Mouse (Mus musculus): ENCODE measurements around the gene Olfr1324. TPM values are rescaled to one million over a fixed set of nuclear protein-coding genes. Genes with fewer than 3 reads are reported as not detected.
"Not testable (repeated sequence)": the region's sequence is repeated elsewhere in the genome, so short reads cannot be mapped to it uniquely, and the experiment has no call there.

Olfr1324 gene
- polyA plus RNA-seq (2015; fragmentation: Nextera tagmentation; extraction: Ambion mirVana) = not detected in 2 replicates

GRCm38 (mm10) chrX:50428398-50428797 is at the start of gene Olfr1324:
Olfr1324 (minus strand) TSS chrX:50428498.
- no peaks in the 10 kb centered on the region for H3K4me1 ChIP-seq (ENCODE audit: control insufficient read depth, insufficient read depth, low read depth, low read length)
- H3K9me3 ChIP-seq (ENCODE audit: control insufficient read depth, low read length) = no peaks in the 10 kb centered on the region
- H3K4me2 ChIP-seq (ENCODE audit: low read length) = no peak within 1 kb of the TSS
- 89% methylated on average over 1 of the region's 1 CpGs for WGBS
- ATAC-seq = no peak
- H3K9ac ChIP-seq (ENCODE audit: low read depth, low read length) = no peak within 1 kb of the TSS
- H3K27ac ChIP-seq (ENCODE audit: low read depth, low read length) = no peak within 1 kb of the TSS
- H3K4me3 ChIP-seq (ENCODE audit: low read length) = no peak within 1 kb of the TSS
- H3K36me3 ChIP-seq (ENCODE audit: control insufficient read depth, insufficient read depth, low read length) = no peaks in the 10 kb centered on the region
- H3K27me3 ChIP-seq (replicated peaks; ENCODE audit: control insufficient read depth, insufficient read depth, low read length) = no peaks in the 10 kb centered on the region

GRCm38 (mm10) chrX:50470341-50470740 is 42.0 kb upstream of the Olfr1324 start:
- 82% methylated on average over 6 of the region's 6 CpGs for WGBS
- not testable (repeated sequence) for H3K27ac ChIP-seq (ENCODE audit: low read depth, low read length); H3K4me1 ChIP-seq (ENCODE audit: control insufficient read depth, insufficient read depth, low read depth, low read length); H3K27me3 ChIP-seq (replicated peaks; ENCODE audit: control insufficient read depth, insufficient read depth, low read length); H3K4me3 ChIP-seq (ENCODE audit: low read length); ATAC-seq; H3K4me2 ChIP-seq (ENCODE audit: low read length); H3K36me3 ChIP-seq (ENCODE audit: control insufficient read depth, insufficient read depth, low read length); H3K9me3 ChIP-seq (ENCODE audit: control insufficient read depth, low read length); H3K9ac ChIP-seq (ENCODE audit: low read depth, low read length)

- 14% methylated on average over 1 of the region's 1 CpGs for WGBS
- Histone ChIP-seq H3K9ac (ENCODE audit: low read depth, low read length) (no peak overlapping the region), H3K27me3 (replicated peaks; ENCODE audit: control insufficient read depth, insufficient read depth, low read length) (no peaks in the 10 kb centered on the region), H3K4me3 (ENCODE audit: low read length) (no peak overlapping the region), H3K9me3 (ENCODE audit: control insufficient read depth, low read length) (no peaks in the 10 kb centered on the region), H3K4me1 (ENCODE audit: control insufficient read depth, insufficient read depth, low read depth, low read length) (no peaks in the 10 kb centered on the region), H3K36me3 (ENCODE audit: control insufficient read depth, insufficient read depth, low read length) (no peaks in the 10 kb centered on the region), H3K27ac (ENCODE audit: low read depth, low read length) (no peak overlapping the region), H3K4me2 (ENCODE audit: low read length) (no peak overlapping the region)
- ATAC-seq = no peak
Observed at GRCm38 (mm10) chrX:50456136-50456535, 27.8 kb upstream of the Olfr1324 start.

GRCm38 (mm10) chrX:50443352-50443751 is 15.1 kb upstream of the Olfr1324 start:
- Histone ChIP-seq H3K4me2 (ENCODE audit: low read length) (no peak overlapping the region), H3K27me3 (replicated peaks; ENCODE audit: control insufficient read depth, insufficient read depth, low read length) (no peaks in the 10 kb centered on the region), H3K4me1 (ENCODE audit: control insufficient read depth, insufficient read depth, low read depth, low read length) (no peaks in the 10 kb centered on the region), H3K36me3 (ENCODE audit: control insufficient read depth, insufficient read depth, low read length) (no peaks in the 10 kb centered on the region), H3K9ac (ENCODE audit: low read depth, low read length) (no peak overlapping the region), H3K4me3 (ENCODE audit: low read length) (no peak overlapping the region), H3K27ac (ENCODE audit: low read depth, low read length) (no peak overlapping the region), H3K9me3 (ENCODE audit: control insufficient read depth, low read length) (no peaks in the 10 kb centered on the region)
- ATAC-seq = no peak
- WGBS = 33% methylated on average over 1 of the region's 1 CpGs

GRCm38 (mm10) chrX:50442696-50443095 is 14.4 kb upstream of the Olfr1324 start:
- no peak overlapping the region for H3K4me3 ChIP-seq (ENCODE audit: low read length)
- H3K9ac ChIP-seq (ENCODE audit: low read depth, low read length) = no peak overlapping the region
- no peak overlapping the region for H3K27ac ChIP-seq (ENCODE audit: low read depth, low read length)
- no peaks in the 10 kb centered on the region for H3K9me3 ChIP-seq (ENCODE audit: control insufficient read depth, low read length)
- H3K36me3 ChIP-seq (ENCODE audit: control insufficient read depth, insufficient read depth, low read length) = no peaks in the 10 kb centered on the region
- no peak overlapping the region for H3K4me2 ChIP-seq (ENCODE audit: low read length)
- 76% methylated on average over 1 of the region's 1 CpGs for WGBS
- H3K27me3 ChIP-seq (replicated peaks; ENCODE audit: control insufficient read depth, insufficient read depth, low read length) = no peaks in the 10 kb centered on the region
- no peaks in the 10 kb centered on the region for H3K4me1 ChIP-seq (ENCODE audit: control insufficient read depth, insufficient read depth, low read depth, low read length)
- no peak for ATAC-seq

- H3K9me3 ChIP-seq (ENCODE audit: control insufficient read depth, low read length) = no peaks in the 10 kb centered on the region
- no peak for ATAC-seq
- no peaks in the 10 kb centered on the region for H3K36me3 ChIP-seq (ENCODE audit: control insufficient read depth, insufficient read depth, low read length)
- no peak overlapping the region for H3K4me2 ChIP-seq (ENCODE audit: low read length)
- H3K4me1 ChIP-seq (ENCODE audit: control insufficient read depth, insufficient read depth, low read depth, low read length) = no peaks in the 10 kb centered on the region
- WGBS = 74% methylated on average over 2 of the region's 2 CpGs
- no peaks in the 10 kb centered on the region for H3K27me3 ChIP-seq (replicated peaks; ENCODE audit: control insufficient read depth, insufficient read depth, low read length)
- H3K4me3 ChIP-seq (ENCODE audit: low read length) = no peak overlapping the region
- no peak overlapping the region for H3K27ac ChIP-seq (ENCODE audit: low read depth, low read length)
- no peak overlapping the region for H3K9ac ChIP-seq (ENCODE audit: low read depth, low read length)
Observed at GRCm38 (mm10) chrX:50432499-50432898, 4.2 kb upstream of the Olfr1324 start.

- Histone ChIP-seq H3K9ac (ENCODE audit: low read depth, low read length) (no peak overlapping the region), H3K9me3 (ENCODE audit: control insufficient read depth, low read length) (no peaks in the 10 kb centered on the region), H3K4me3 (ENCODE audit: low read length) (no peak overlapping the region), H3K27ac (ENCODE audit: low read depth, low read length) (no peak overlapping the region), H3K36me3 (ENCODE audit: control insufficient read depth, insufficient read depth, low read length) (no peaks in the 10 kb centered on the region), H3K4me1 (ENCODE audit: control insufficient read depth, insufficient read depth, low read depth, low read length) (no peaks in the 10 kb centered on the region), H3K27me3 (replicated peaks; ENCODE audit: control insufficient read depth, insufficient read depth, low read length) (no peaks in the 10 kb centered on the region), H3K4me2 (ENCODE audit: low read length) (no peak overlapping the region)
- 44% methylated on average over 2 of the region's 2 CpGs for WGBS
- no peak for ATAC-seq
Observed at GRCm38 (mm10) chrX:50427712-50428328, 478 bp downstream of the Olfr1324 start.

GRCm38 (mm10) chrX:50425899-50426436 is 2.3 kb downstream of the Olfr1324 start:
- Histone ChIP-seq H3K9me3 (ENCODE audit: control insufficient read depth, low read length) (no peaks in the 10 kb centered on the region), H3K27me3 (replicated peaks; ENCODE audit: control insufficient read depth, insufficient read depth, low read length) (no peaks in the 10 kb centered on the region), H3K4me1 (ENCODE audit: control insufficient read depth, insufficient read depth, low read depth, low read length) (no peaks in the 10 kb centered on the region), H3K27ac (ENCODE audit: low read depth, low read length) (no peak overlapping the region), H3K4me3 (ENCODE audit: low read length) (no peak overlapping the region), H3K4me2 (ENCODE audit: low read length) (no peak overlapping the region), H3K36me3 (ENCODE audit: control insufficient read depth, insufficient read depth, low read length) (no peaks in the 10 kb centered on the region), H3K9ac (ENCODE audit: low read depth, low read length) (no peak overlapping the region)
- 79% methylated on average over 3 of the region's 3 CpGs for WGBS
- ATAC-seq = no peak

- not testable (repeated sequence) for H3K9ac ChIP-seq (ENCODE audit: low read depth, low read length); ATAC-seq; H3K9me3 ChIP-seq (ENCODE audit: control insufficient read depth, low read length); H3K4me3 ChIP-seq (ENCODE audit: low read length); H3K4me2 ChIP-seq (ENCODE audit: low read length); H3K36me3 ChIP-seq (ENCODE audit: control insufficient read depth, insufficient read depth, low read length); H3K27ac ChIP-seq (ENCODE audit: low read depth, low read length); H3K4me1 ChIP-seq (ENCODE audit: control insufficient read depth, insufficient read depth, low read depth, low read length); H3K27me3 ChIP-seq (replicated peaks; ENCODE audit: control insufficient read depth, insufficient read depth, low read length)
- 92% methylated on average over 7 of the region's 8 CpGs for WGBS
Observed at GRCm38 (mm10) chrX:50410361-50410760, 17.9 kb downstream of the Olfr1324 start.

Data from hindbrain, embryonic 16.5 days (tissue).